Mouse (Mus musculus) bone marrow macrophage, adult 2 months (primary cell): ENCODE results near the gene Hs6st1. TPM values are rescaled to one million over a fixed set of nuclear protein-coding genes. Genes with fewer than 3 reads are reported as not detected.

Source experiments
- H3K27ac ChIP-seq: 2 replicates; pipeline ENCODE4 v1.5.1; 2012; ENCODE audit warnings: low read depth, low read length; ENCODE audit not compliant: insufficient read depth
- H3K4me1 ChIP-seq: 2 replicates; pipeline ENCODE4 v1.6.1; 2012; ENCODE audit warnings: low read length; ENCODE audit not compliant: control insufficient read depth, insufficient read depth
- H3K4me3 ChIP-seq: 2 replicates; pipeline ENCODE4 v1.5.1; 2012; ENCODE audit warnings: mild to moderate bottlenecking, low read length, moderate library complexity; ENCODE audit not compliant: insufficient read depth
- CTCF ChIP-seq: IDR thresholded peaks from 2 replicates; pipeline ENCODE4 v1.5.1; 2012; ENCODE audit warnings: low read depth, mild to moderate bottlenecking, low read length, moderate library complexity
- POLR2A ChIP-seq: IDR thresholded peaks from 2 replicates; pipeline ENCODE4 v1.6.1; 2012; ENCODE audit warnings: mild to moderate bottlenecking, low read depth, low read length, borderline replicate concordance
- polyA plus RNA-seq: library from polyadenylated mRNA; stranded (reverse); fragments of >200 nt; gene quantifications from 2 replicates; pipeline ENCODE4 v1.2.4, GENCODE M21; 2012; ENCODE audit not compliant: missing spikeins, insufficient read depth, insufficient read length

Gene Hs6st1
- polyA plus RNA-seq, 1 experiment, result 23.4 TPM

DNA sequence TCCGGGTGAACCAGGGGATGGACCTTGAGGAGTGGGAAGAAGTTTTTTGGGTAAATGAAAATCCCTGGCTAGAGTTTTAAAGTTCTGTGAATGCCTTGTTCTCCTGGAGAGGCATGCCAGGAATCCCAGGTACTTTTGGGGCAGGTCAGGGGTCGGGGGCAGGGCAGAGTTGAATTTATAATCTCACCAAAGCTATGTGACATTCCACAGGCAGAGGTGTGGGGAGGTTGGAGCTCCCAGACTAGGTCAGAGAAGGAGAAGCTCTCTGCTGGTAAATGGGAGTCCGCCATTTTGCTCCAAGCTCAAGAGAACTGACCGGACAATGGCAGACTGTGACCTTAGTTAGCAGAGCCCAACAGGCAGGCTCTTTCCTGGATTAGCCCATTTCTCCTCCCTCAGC is 51.2 kb downstream of the Hs6st1 start:
- H3K4me1 ChIP-seq, result peaks cover 10% of the 10 kb centered on the region
- TF ChIP-seq CTCF (no peak), POLR2A (no peak)
- H3K4me3 ChIP-seq, result no peak overlapping the region
- no peak overlapping the region for H3K27ac ChIP-seq

DNA sequence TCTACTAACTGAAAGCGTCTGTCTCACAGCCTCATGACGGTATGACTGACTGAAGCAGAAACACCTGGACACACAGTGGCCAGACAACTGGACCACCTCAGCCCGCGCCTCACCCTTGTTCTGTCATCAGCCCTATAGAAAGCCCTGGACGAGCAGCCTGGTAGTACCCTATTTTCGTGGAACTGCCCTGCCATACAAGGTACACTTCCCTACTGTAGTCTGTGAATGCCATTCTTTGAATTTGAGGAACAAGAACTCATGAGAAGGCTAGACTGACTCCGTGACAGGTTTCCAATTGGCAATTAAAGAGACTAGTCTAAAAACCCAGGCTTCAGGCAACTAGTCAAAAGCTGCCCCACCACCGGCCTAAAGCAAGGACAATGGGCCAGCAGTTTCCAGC is 53.0 kb downstream of the Hs6st1 start:
- H3K4me3 ChIP-seq, result no peak overlapping the region
- TF ChIP-seq POLR2A (no peak), CTCF (no peak)
- H3K27ac ChIP-seq, result no peak overlapping the region

DNA sequence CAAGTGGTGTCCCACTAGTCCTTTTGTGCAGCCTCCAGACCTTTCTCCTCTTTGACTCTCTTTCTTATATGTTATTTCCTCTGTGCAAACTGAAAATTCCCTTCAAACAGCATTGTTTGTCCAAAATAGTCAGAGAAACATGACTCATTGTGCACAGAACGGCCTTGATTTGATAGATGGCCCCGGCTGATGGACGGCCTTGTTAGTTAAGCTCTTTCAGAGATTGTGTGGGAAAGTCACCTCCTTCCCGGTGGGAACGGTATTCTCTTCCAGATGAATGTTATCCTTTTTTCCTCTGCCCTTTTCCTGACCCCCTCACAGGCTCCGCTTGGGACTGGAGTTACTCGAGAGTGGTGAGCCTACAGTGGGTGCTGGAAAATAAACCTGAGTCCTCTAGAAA is 56.9 kb downstream of the Hs6st1 start:
- no peak overlapping the region for H3K4me3 ChIP-seq
- TF ChIP-seq CTCF (no peak), POLR2A (no peak)
- peaks cover 48% of the 10 kb centered on the region for H3K4me1 ChIP-seq
- H3K27ac ChIP-seq, result no peak overlapping the region

More for the DNA sequence above, 53.0 kb downstream of the Hs6st1 start:
- H3K4me1 ChIP-seq, result peaks cover 19% of the 10 kb centered on the region

- Histone ChIP-seq H3K4me1 (peaks cover 80% of the 10 kb centered on the region), H3K4me3 (0 out of 2 replicates have a peak overlapping the region, but pooled peaks have one; percentile 9), H3K27ac (peak overlapping the region; percentile 87)
Measured at GRCm38 (mm10) chr1:36129126-36129525, 60.9 kb downstream of the Hs6st1 start.

DNA sequence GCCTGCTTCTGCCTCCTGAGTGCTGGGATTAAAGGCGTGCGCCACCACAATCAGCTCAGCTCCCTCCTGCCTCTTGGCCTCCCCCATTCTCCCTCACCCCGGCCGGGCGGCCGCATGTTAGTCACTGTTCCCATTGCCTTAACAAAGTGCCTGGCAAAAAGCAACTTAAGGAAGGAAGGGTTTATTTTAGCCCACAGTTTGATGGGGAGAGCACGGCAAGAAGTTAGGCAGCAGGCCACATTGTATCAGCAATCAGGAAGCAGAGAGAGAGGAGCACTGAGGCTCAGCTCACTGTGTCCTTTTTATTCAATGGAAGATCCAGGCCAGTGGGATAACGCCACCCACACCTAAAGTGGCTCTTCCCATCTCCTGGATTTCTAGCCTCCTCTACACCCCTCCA is 61.7 kb downstream of the Hs6st1 start:
- Histone ChIP-seq H3K27ac (peak overlapping the region; percentile 87), H3K4me3 (no peak overlapping the region), H3K4me1 (peaks cover 83% of the 10 kb centered on the region)
- no peak for TF ChIP-seq POLR2A
- no peak for TF ChIP-seq CTCF

More at GRCm38 (mm10) chr1:36129126-36129525, 60.9 kb downstream of the Hs6st1 start:
- TF ChIP-seq POLR2A (no peak), CTCF (no peak)

- Histone ChIP-seq H3K4me1 (peaks cover 79% of the 10 kb centered on the region), H3K27ac (peak overlapping the region; percentile 87), H3K4me3 (no peak overlapping the region)
- TF ChIP-seq POLR2A (no peak), CTCF (no peak)
Measured at GRCm38 (mm10) chr1:36130307-36131035, 62.3 kb downstream of the Hs6st1 start.

GRCm38 (mm10) chr1:36131154-36131553 is 63.0 kb downstream of the Hs6st1 start:
- H3K4me1 ChIP-seq, result peaks cover 74% of the 10 kb centered on the region

DNA sequence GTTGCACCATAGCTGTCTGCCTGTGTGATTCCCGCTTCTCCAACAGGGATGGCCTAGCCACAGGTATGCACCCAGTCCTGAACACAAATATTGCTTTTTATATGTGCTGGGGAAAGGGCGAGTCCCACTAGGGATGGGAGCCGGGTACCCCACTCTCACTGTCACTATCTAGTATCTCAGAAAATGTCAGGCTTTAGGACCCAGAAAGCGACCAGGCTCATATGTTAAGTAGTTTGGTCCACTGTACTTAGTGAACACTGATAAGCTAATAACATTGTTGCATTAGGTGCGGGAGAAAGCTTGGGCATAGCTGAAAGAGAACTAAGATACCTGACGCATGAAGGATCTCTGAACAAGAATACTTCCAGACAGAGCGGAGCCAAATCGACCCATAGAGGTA is 63.6 kb downstream of the Hs6st1 start:
- Histone ChIP-seq H3K4me3 (no peak overlapping the region), H3K27ac (no peak overlapping the region), H3K4me1 (peaks cover 70% of the 10 kb centered on the region)
- no peak for TF ChIP-seq CTCF
- TF ChIP-seq POLR2A, result no peak

More at GRCm38 (mm10) chr1:36131154-36131553, 63.0 kb downstream of the Hs6st1 start:
- TF ChIP-seq POLR2A (no peak), CTCF (no peak)
- peak overlapping the region; percentile 87 for H3K27ac ChIP-seq
- H3K4me3 ChIP-seq, result no peak overlapping the region

DNA sequence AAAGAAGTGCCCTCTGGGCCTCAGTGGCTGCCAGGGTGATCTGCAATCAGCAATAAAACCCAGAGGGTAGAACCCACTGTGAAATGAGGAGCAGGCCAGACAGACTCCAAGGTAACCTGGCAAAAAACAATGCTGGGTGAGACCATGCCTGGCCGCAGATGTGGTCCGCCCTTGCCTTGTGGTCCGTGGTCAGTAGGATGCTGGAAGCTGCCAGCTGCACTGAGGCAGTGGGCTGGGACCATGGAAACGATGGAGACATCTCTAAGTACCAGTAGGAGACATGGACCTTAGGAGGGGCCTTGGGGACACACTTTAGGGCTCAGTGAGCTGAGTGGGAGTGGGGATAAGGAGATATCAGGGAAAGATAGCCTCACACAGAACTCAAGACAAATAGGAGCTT is 64.0 kb downstream of the Hs6st1 start:
- peaks cover 66% of the 10 kb centered on the region for H3K4me1 ChIP-seq
- no peak overlapping the region for H3K27ac ChIP-seq
- H3K4me3 ChIP-seq, result no peak overlapping the region
- no peak for TF ChIP-seq POLR2A
- TF ChIP-seq CTCF, result no peak

DNA sequence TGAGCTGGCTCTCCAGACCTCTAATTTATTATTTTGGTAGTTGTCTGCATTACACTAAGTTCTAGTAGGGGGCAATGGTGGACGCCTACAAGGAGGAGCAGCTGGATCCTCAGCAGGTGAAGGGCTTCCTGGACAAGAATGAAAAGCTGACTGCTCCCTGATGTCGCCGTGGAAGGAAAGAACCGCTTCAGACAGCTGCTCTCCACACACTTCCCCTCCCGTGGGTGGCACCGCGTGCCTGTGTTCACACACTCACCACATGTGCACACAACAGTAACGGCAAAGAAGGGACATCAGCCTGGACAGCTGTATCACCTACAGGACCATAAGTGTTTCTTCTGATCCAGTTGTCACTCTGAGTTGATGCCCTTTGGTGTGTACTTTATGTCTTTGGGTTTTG is 64.8 kb downstream of the Hs6st1 start:
- no peak overlapping the region for H3K4me3 ChIP-seq
- TF ChIP-seq POLR2A, result no peak
- TF ChIP-seq CTCF, result no peak
- peak overlapping the region; percentile 72 for H3K27ac ChIP-seq
- H3K4me1 ChIP-seq, result peaks cover 57% of the 10 kb centered on the region
